In the genomic region with DNA sequence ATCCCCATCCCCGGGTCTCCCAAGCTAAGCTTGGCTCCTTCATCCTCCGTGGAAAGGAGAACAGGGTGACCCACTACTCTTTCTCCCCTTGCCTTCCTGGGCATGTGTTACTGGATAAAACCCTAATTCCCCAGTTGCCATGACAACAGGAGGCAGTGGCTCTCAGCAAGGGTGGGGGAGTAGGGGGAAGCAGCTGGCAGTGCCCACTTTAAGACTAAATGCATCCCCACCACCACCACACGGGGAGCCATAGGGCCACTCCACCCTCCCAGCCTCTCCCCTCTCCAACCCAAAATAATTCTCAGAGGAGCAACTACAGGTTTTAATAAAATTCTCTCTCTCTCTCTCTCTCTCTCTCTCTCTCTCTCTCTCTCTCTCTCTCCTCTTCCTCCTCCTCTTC, we compare ENCODE assay signal across 8 mouse cellular contexts. TPM values are rescaled to one million over a fixed set of nuclear protein-coding genes. Genes with fewer than 3 reads are reported as not detected.
DNase-seq lines count a peak whose midpoint lies in the region; ATAC-seq lines count a peak whose summit lies in the region.

No protein-coding gene starts in this region.

- ATAC-seq in neural tube, embryonic 12.5 days (ENCODE audit: low FRiP score, low read depth), result no peak

- H3K27ac ChIP-seq in neural tube, embryonic 12.5 days, result peak overlapping the region; percentile 84; the same call in 1 of the 2 replicates

- no peaks in the 10 kb centered on the region for H3K9me3 ChIP-seq in neural tube, embryonic 12.5 days

- peak; percentile 47 for DNase-seq in embryo, embryonic 10 days (ENCODE audit: low spot score)
- no peak for DNase-seq in embryo, embryonic 9.5 days (ENCODE audit: extremely low spot score)
- DNase-seq in Muller cell, postnatal 12 days (ENCODE audit: inconsistent ontology term), result peak; percentile 53
- DNase-seq in frontal cortex, postnatal 10 days (ENCODE audit: low spot score in 2 of 2), result peak; percentile 70 to 84
- DNase-seq in left cerebral cortex, adult 9 months (ENCODE audit: low spot score in 2 of 2), result peak; percentile 70 to 77
- DNase-seq in urinary bladder, adult 2 months (ENCODE audit: low spot score), result no peak
- DNase-seq in cerebellum, adult 11 months, result no peak

- H3K4me3 ChIP-seq in neural tube, embryonic 12.5 days, result peak overlapping the region; percentile 70

- WGBS in neural tube, embryonic 12.5 days, result 15% methylated on average over 3 of the region's 3 CpGs

- H3K36me3 ChIP-seq in neural tube, embryonic 12.5 days, result peaks cover 4% of the 10 kb centered on the region; the same call in 1 of the 2 replicates

- peaks cover 51% of the 10 kb centered on the region for H3K4me1 ChIP-seq in neural tube, embryonic 12.5 days

- H3K4me2 ChIP-seq in neural tube, embryonic 12.5 days (replicated peaks), result peak overlapping the region; percentile 77

- no peaks in the 10 kb centered on the region for H3K27me3 ChIP-seq in neural tube, embryonic 12.5 days (replicated peaks)

- H3K9ac ChIP-seq in neural tube, embryonic 12.5 days, result peak overlapping the region; percentile 73

RNA-seq across cellular contexts. Expression of gene Mpp2, which starts 2.0 kb away (rescaled TPM):
- 23.9 and 25.4 TPM in 2 replicates for polyA plus RNA-seq in neural tube, embryonic 12.5 days (2016; fragmentation: Nextera tagmentation; extraction: Ambion mirVana)
- polyA plus RNA-seq in urinary bladder, adult 2 months (2012; rRNA removed), result 18.9 and 21.0 TPM in 2 replicates

RNA-seq across cellular contexts. Expression of gene Ppy, which starts 14.8 kb away (rescaled TPM):
- not detected in 2 replicates for polyA plus RNA-seq in neural tube, embryonic 12.5 days (2016; fragmentation: Nextera tagmentation; extraction: Ambion mirVana)
- 0.19 and 0.51 TPM in 2 replicates for polyA plus RNA-seq in urinary bladder, adult 2 months (2012; rRNA removed)

RNA-seq across cellular contexts. Expression of gene Pyy, which starts 21.3 kb away (rescaled TPM):
- polyA plus RNA-seq in neural tube, embryonic 12.5 days (2016; fragmentation: Nextera tagmentation; extraction: Ambion mirVana), result 1.1 TPM in 1 of 2 replicates, not detected in the other
- not detected in 2 replicates for polyA plus RNA-seq in urinary bladder, adult 2 months (2012; rRNA removed)

RNA-seq across cellular contexts. Expression of gene Cd300lg, which starts 45.0 kb away (rescaled TPM):
- polyA plus RNA-seq in neural tube, embryonic 12.5 days (2016; fragmentation: Nextera tagmentation; extraction: Ambion mirVana), result 0.46 and 0.49 TPM in 2 replicates
- polyA plus RNA-seq in urinary bladder, adult 2 months (2012; rRNA removed), result 15.3 and 19.8 TPM in 2 replicates

RNA-seq across cellular contexts. Expression of gene Mpp3, which starts 58.1 kb away (rescaled TPM):
- 45.2 and 47.2 TPM in 2 replicates for polyA plus RNA-seq in neural tube, embryonic 12.5 days (2016; fragmentation: Nextera tagmentation; extraction: Ambion mirVana)
- polyA plus RNA-seq in urinary bladder, adult 2 months (2012; rRNA removed), result 1.2 and 1.4 TPM in 2 replicates

Comparison
In these comparisons a context has a peak if more than half of its experiments do, and no peak if none do; other contexts are left out.
1. DNase-seq: peak in embryo, embryonic 10 days (single experiment), Muller cell, postnatal 12 days (single experiment), frontal cortex, postnatal 10 days (2 of 2) and left cerebral cortex, adult 9 months (2 of 2); none in embryo, embryonic 9.5 days (single experiment), urinary bladder, adult 2 months (single experiment) and cerebellum, adult 11 months (single experiment).